Mouse (Mus musculus) layer of hippocampus, adult 2 months (tissue): Measurements from ENCODE around the gene Gys1. TPM values are rescaled to one million over a fixed set of nuclear protein-coding genes. Genes with fewer than 3 reads are reported as not detected.

Experiments
- DNase-seq, 2 experiments: peaks; one replicate each; pipeline ENCODE4 v3.0.0; 2022; ENCODE audit warnings: low spot score in 2 of 2
- H3K27ac ChIP-seq: fragments of 200-600 bp; 2 replicates; pipeline ENCODE4 v1.8.1; 2022
- H3K4me3 ChIP-seq: fragments of 200-600 bp; 2 replicates; pipeline ENCODE4 v1.8.1; 2022; ENCODE audit warnings: mild to moderate bottlenecking
- CTCF ChIP-seq: fragments of 200-600 bp; conservative IDR thresholded peaks from 2 replicates; pipeline ENCODE4 v1.8.1; 2022; ENCODE audit warnings: antibody characterized with exemption, mild to moderate bottlenecking, moderate library complexity
- microRNA-seq, 2 experiments: library from miRNA; unstranded; fragments of <30 nt; microRNA quantifications; one replicate each; pipeline ENCODE4 v1.2.0; 2021
- total RNA-seq, 2 experiments: library from RNA; stranded (reverse); gene quantifications; 2 replicates each; pipeline ENCODE4 v1.2.3; 2021

Gene Gys1
- total RNA-seq, 2 experiments from 2014 or later: 16.1 to 20.3 TPM

GRCm38 (mm10) chr7:45498427-45498826, 63.8 kb downstream of the Gys1 start:
- no peak for DNase-seq
- no peak for TF ChIP-seq CTCF
- Histone ChIP-seq H3K27ac (no peak overlapping the region), H3K4me3 (no peak overlapping the region)

Small RNAs within 50 kb of the gene (microRNA-seq; reads per million reads assigned to microRNA genes)
- 0 reads per million in 2 experiments for gene Gm22133

Other genes with a start within 250 kb of the Gys1 start
- gene Ccdc155, start 230.0 kb upstream of the Gys1 start, total RNA-seq: 1 to 10 TPM; 3.5 to 3.9 TPM
- 1 to 10 TPM; 1.6 TPM for gene Dkkl1, start 222.7 kb upstream of the Gys1 start, total RNA-seq
- 1 to 10 TPM; 4.3 to 5.7 TPM for gene Tead2, start 219.1 kb upstream of the Gys1 start, total RNA-seq
- gene Cd37, start 195.7 kb upstream of the Gys1 start, total RNA-seq: 1 to 10 TPM; 3.7 to 5.5 TPM
- gene Slc6a16, start 193.8 kb upstream of the Gys1 start, total RNA-seq: 1 to 10 TPM; 1.7 to 2.8 TPM
- not detected for gene Slc6a21, start 157.3 kb upstream of the Gys1 start, total RNA-seq
- 10 to 100 TPM; 12.8 to 16.5 TPM for gene Trpm4, start 101.1 kb upstream of the Gys1 start, total RNA-seq
- gene Hrc, start 99.6 kb upstream of the Gys1 start, total RNA-seq: under 1 TPM; 0.22 to 0.33 TPM
- gene Ppfia3, start 67.8 kb upstream of the Gys1 start, total RNA-seq: 100 to 1,000 TPM; 133 to 138 TPM
- gene Lin7b, start 64.3 kb upstream of the Gys1 start, total RNA-seq: 100 to 1,000 TPM; 138 to 146 TPM
- 100 to 1,000 TPM; 456 to 514 TPM for gene Snrnp70, start 39.1 kb upstream of the Gys1 start, total RNA-seq
- gene Kcna7, start 29.2 kb upstream of the Gys1 start, total RNA-seq: not detected
- not detected for gene Ntf5, start 21.1 kb upstream of the Gys1 start, total RNA-seq
- gene Lhb, start 14.0 kb upstream of the Gys1 start, total RNA-seq: not detected
- 10 to 100 TPM; 35.0 to 37.2 TPM for gene Ruvbl2, start 3.3 kb downstream of the Gys1 start, total RNA-seq
- gene Ftl1, start 25.0 kb downstream of the Gys1 start, total RNA-seq: 100 to 1,000 TPM; 186 to 204 TPM
- gene Bax, start 32.1 kb downstream of the Gys1 start, total RNA-seq: 10 to 100 TPM; 73.2 to 77.6 TPM
- not detected for gene Tulp2, start 47.0 kb downstream of the Gys1 start, total RNA-seq
- 1 to 10 TPM; 2.1 to 3.1 TPM for gene Gm45808, start 52.0 kb downstream of the Gys1 start, total RNA-seq
- gene Dhdh, start 54.0 kb downstream of the Gys1 start, total RNA-seq: 1 to 10 TPM; 4.3 to 4.4 TPM
- gene Nucb1, start 75.6 kb downstream of the Gys1 start, total RNA-seq: 10 to 100 TPM; 97.6 to 98.2 TPM
- gene Ppp1r15a, start 91.4 kb downstream of the Gys1 start, total RNA-seq: 10 to 100 TPM; 19.0 to 25.8 TPM
- gene Plekha4, start 91.5 kb downstream of the Gys1 start, total RNA-seq: under 1 TPM; 0.52 to 0.79 TPM
- gene Hsd17b14, start 120.0 kb downstream of the Gys1 start, total RNA-seq: not detected
- gene Bcat2, start 135.3 kb downstream of the Gys1 start, total RNA-seq: 10 to 100 TPM; 20.6 to 28.2 TPM
- not detected for gene Fgf21, start 180.6 kb downstream of the Gys1 start, total RNA-seq
- gene Fut1, start 182.4 kb downstream of the Gys1 start, total RNA-seq: not detected
- not detected for gene Izumo1, start 187.0 kb downstream of the Gys1 start, total RNA-seq
- gene Rasip1, start 192.6 kb downstream of the Gys1 start, total RNA-seq: 1 to 10 TPM; 6.1 to 7.4 TPM
- 1 to 10 TPM; 1.2 to 4.8 TPM for gene Mamstr, start 205.1 kb downstream of the Gys1 start, total RNA-seq
- under 1 TPM; 0.13 to 0.25 TPM for gene Fut2, start 231.6 kb downstream of the Gys1 start, total RNA-seq
- gene Ntn5, start 249.2 kb downstream of the Gys1 start, total RNA-seq: 1 to 10 TPM; 6.3 to 9.3 TPM